Comparison of ENCODE assay signal across 8 mouse cellular contexts in the genomic region with DNA sequence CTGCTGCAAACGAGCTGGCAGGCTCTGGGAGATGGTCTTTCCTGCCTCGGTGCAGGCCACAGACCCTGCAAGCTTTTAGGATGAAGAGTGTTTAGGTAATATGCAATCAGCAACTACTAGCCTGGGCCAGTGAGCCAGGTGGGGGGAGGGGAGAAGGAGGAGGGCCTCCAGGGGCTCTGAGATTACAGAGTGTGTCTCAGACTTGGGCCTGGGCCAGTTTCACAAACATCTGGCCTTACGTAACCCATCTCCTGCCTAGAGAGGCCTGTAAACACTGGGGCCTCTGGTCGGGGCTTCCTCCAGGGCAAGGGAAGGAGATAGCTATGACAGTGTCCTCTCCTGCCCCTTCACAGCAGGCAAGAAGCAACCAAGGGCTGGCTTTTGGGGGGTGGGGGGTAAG. TPM values are rescaled to one million over a fixed set of nuclear protein-coding genes. Genes with fewer than 3 reads are reported as not detected.
A peak's percentile ranks its signal among the peaks of the same experiment; 100 is the strongest.
DNase-seq lines count a peak whose midpoint lies in the region; ATAC-seq and TF ChIP-seq lines count a peak whose summit lies in the region.

No protein-coding gene starts in this region.

- peaks cover 9% of the 10 kb centered on the region for H3K36me3 ChIP-seq in forebrain, embryonic 13.5 days (ENCODE audit: poor library complexity, severe bottlenecking)
- no peaks in the 10 kb centered on the region for H3K36me3 ChIP-seq in forebrain, embryonic 11.5 days (ENCODE audit: control insufficient read depth, insufficient read depth, low read length)
- H3K36me3 ChIP-seq in embryonic facial prominence, embryonic 12.5 days: peaks cover 4% of the 10 kb centered on the region; the same call in 1 of the 2 replicates
- H3K36me3 ChIP-seq in heart, postnatal 0 days (replicated peaks; ENCODE audit: control insufficient read depth, insufficient read depth, low read length): no peaks in the 10 kb centered on the region
- H3K36me3 ChIP-seq in limb, embryonic 11.5 days (ENCODE audit: control insufficient read depth, insufficient read depth, low read length): no peaks in the 10 kb centered on the region

- peak overlapping the region; percentile 10; the same call in 1 of the 2 replicates for H3K9ac ChIP-seq in forebrain, embryonic 13.5 days
- H3K9ac ChIP-seq in forebrain, embryonic 11.5 days (ENCODE audit: low read length): no peak overlapping the region; the same call in 1 of the 2 replicates
- H3K9ac ChIP-seq in embryonic facial prominence, embryonic 12.5 days: no peak overlapping the region
- no peak overlapping the region for H3K9ac ChIP-seq in heart, postnatal 0 days (replicated peaks; ENCODE audit: low read depth, low read length)
- H3K9ac ChIP-seq in limb, embryonic 11.5 days (ENCODE audit: low read length): no peak overlapping the region

- 26% methylated on average over 4 of the region's 4 CpGs for WGBS in forebrain, embryonic 13.5 days
- 33% methylated on average over 4 of the region's 4 CpGs for WGBS in forebrain, embryonic 11.5 days
- WGBS in embryonic facial prominence, embryonic 12.5 days: 4% methylated on average over 4 of the region's 4 CpGs
- WGBS in heart, postnatal 0 days: 13% methylated on average over 4 of the region's 4 CpGs
- 6% methylated on average over 4 of the region's 4 CpGs for WGBS in limb, embryonic 11.5 days

- DNase-seq in forebrain, embryonic 11.5 days (ENCODE audit: low spot score): no peak
- DNase-seq in heart, postnatal 0 days (ENCODE audit: low spot score): peak; percentile 78
- peak; percentile 67 for DNase-seq in limb, embryonic 11.5 days (ENCODE audit: low spot score)
- peak; percentile 62 for DNase-seq in mesoderm, embryonic 11.5 days (ENCODE audit: low read depth, low spot score)
- no peak for DNase-seq in thymus, postnatal 36 days
- DNase-seq in cerebellum, postnatal 14 days: no peak

- no peak for TF ChIP-seq CTCF in heart, postnatal 0 days (IDR thresholded peaks at IDR 0.05; ENCODE audit: low read depth)

- no peak for ATAC-seq in forebrain, embryonic 13.5 days
- ATAC-seq in forebrain, embryonic 11.5 days (replicated peaks; ENCODE audit: low FRiP score): no peak
- peak; percentile 24 for ATAC-seq in embryonic facial prominence, embryonic 12.5 days (ENCODE audit: insufficient number of reproducible peaks, insufficient read depth, low FRiP score, low TSS enrichment)
- peak; percentile 42 for ATAC-seq in heart, postnatal 0 days (ENCODE audit: insufficient read depth, low read depth)
- peak; percentile 29; the same call in 1 of the 2 replicates for ATAC-seq in limb, embryonic 11.5 days (ENCODE audit: insufficient number of reproducible peaks, low FRiP score, low TSS enrichment, low read depth)

- H3K9me3 ChIP-seq in forebrain, embryonic 13.5 days (replicated peaks): no peaks in the 10 kb centered on the region
- no peaks in the 10 kb centered on the region for H3K9me3 ChIP-seq in forebrain, embryonic 11.5 days (ENCODE audit: control insufficient read depth, low read length)
- H3K9me3 ChIP-seq in embryonic facial prominence, embryonic 12.5 days: no peaks in the 10 kb centered on the region
- no peaks in the 10 kb centered on the region for H3K9me3 ChIP-seq in heart, postnatal 0 days (replicated peaks; ENCODE audit: control insufficient read depth, low read length)
- H3K9me3 ChIP-seq in limb, embryonic 11.5 days (ENCODE audit: control insufficient read depth, low read length): no peaks in the 10 kb centered on the region

- H3K4me2 ChIP-seq in forebrain, embryonic 13.5 days: no peak overlapping the region
- no peak overlapping the region for H3K4me2 ChIP-seq in forebrain, embryonic 11.5 days (ENCODE audit: low read depth, low read length, severe bottlenecking)
- peak overlapping the region; percentile 18 for H3K4me2 ChIP-seq in embryonic facial prominence, embryonic 12.5 days (replicated peaks)
- H3K4me2 ChIP-seq in heart, postnatal 0 days (ENCODE audit: low read depth, low read length): no peak overlapping the region
- H3K4me2 ChIP-seq in limb, embryonic 11.5 days (ENCODE audit: low read depth, severe bottlenecking): no peak overlapping the region

- H3K27ac ChIP-seq in forebrain, embryonic 13.5 days: no peak overlapping the region
- no peak overlapping the region for H3K27ac ChIP-seq in forebrain, embryonic 11.5 days (ENCODE audit: low read depth, low read length)
- peak overlapping the region; percentile 80 for H3K27ac ChIP-seq in embryonic facial prominence, embryonic 12.5 days
- H3K27ac ChIP-seq in heart, postnatal 0 days (ENCODE audit: low read depth): peak overlapping the region; percentile 47; the same call in 1 of the 2 replicates
- H3K27ac ChIP-seq in limb, embryonic 11.5 days (replicated peaks; ENCODE audit: low read depth, low read length): peak overlapping the region; percentile 16; the same call in 1 of the 2 replicates

- H3K4me1 ChIP-seq in forebrain, embryonic 13.5 days: peaks cover 22% of the 10 kb centered on the region
- peaks cover 9% of the 10 kb centered on the region; the same call in 1 of the 2 replicates for H3K4me1 ChIP-seq in forebrain, embryonic 11.5 days (replicated peaks; ENCODE audit: control insufficient read depth, insufficient read depth, low read length)
- peaks cover 27% of the 10 kb centered on the region for H3K4me1 ChIP-seq in embryonic facial prominence, embryonic 12.5 days
- peaks cover 21% of the 10 kb centered on the region for H3K4me1 ChIP-seq in heart, postnatal 0 days (ENCODE audit: control insufficient read depth, insufficient read depth)
- H3K4me1 ChIP-seq in limb, embryonic 11.5 days (ENCODE audit: control insufficient read depth, insufficient read depth, low read length): peaks cover 18% of the 10 kb centered on the region

- no peak for TF ChIP-seq EP300 in heart, postnatal 0 days (IDR thresholded peaks at IDR 0.05; ENCODE audit: low read depth)

- no peaks in the 10 kb centered on the region for H3K27me3 ChIP-seq in forebrain, embryonic 13.5 days
- H3K27me3 ChIP-seq in forebrain, embryonic 11.5 days (ENCODE audit: control insufficient read depth, insufficient read depth, low read length): no peaks in the 10 kb centered on the region
- no peaks in the 10 kb centered on the region for H3K27me3 ChIP-seq in embryonic facial prominence, embryonic 12.5 days
- H3K27me3 ChIP-seq in heart, postnatal 0 days (ENCODE audit: control insufficient read depth, insufficient read depth, low read length): no peaks in the 10 kb centered on the region
- H3K27me3 ChIP-seq in limb, embryonic 11.5 days (ENCODE audit: control insufficient read depth, insufficient read depth, low read length): no peaks in the 10 kb centered on the region

- H3K4me3 ChIP-seq in forebrain, embryonic 13.5 days: no peak overlapping the region
- no peak overlapping the region for H3K4me3 ChIP-seq in forebrain, embryonic 11.5 days (ENCODE audit: low read depth, low read length)
- no peak overlapping the region for H3K4me3 ChIP-seq in embryonic facial prominence, embryonic 12.5 days
- no peak overlapping the region for H3K4me3 ChIP-seq in heart, postnatal 0 days (ENCODE audit: low read depth, low read length)
- H3K4me3 ChIP-seq in limb, embryonic 11.5 days (ENCODE audit: low read depth, low read length): no peak overlapping the region

RNA-seq across cellular contexts. Expression of a gene that starts 31.4 kb away (rescaled TPM):
- polyA plus RNA-seq in forebrain, embryonic 13.5 days (2015; fragmentation: Nextera tagmentation; extraction: Ambion mirVana): 35.6 and 39.2 TPM in 2 replicates
- polyA plus RNA-seq in forebrain, embryonic 11.5 days (2014; fragmentation: Nextera tagmentation; extraction: Ambion mirVana): 55.9 and 60.1 TPM in 2 replicates
- polyA plus RNA-seq in embryonic facial prominence, embryonic 12.5 days (2016; fragmentation: Nextera tagmentation; extraction: Ambion mirVana): 41.5 and 48.1 TPM in 2 replicates
- total RNA-seq in heart, postnatal 0 days (2014; rRNA removed; ENCODE audit: low replicate concordance): 45.3 and 80.0 TPM in 2 replicates
- 19.1 and 20.0 TPM in 2 replicates for polyA plus RNA-seq in heart, postnatal 0 days (2015; fragmentation: Nextera tagmentation; extraction: Ambion mirVana)
- polyA plus RNA-seq in limb, embryonic 11.5 days (2014; fragmentation: Nextera tagmentation; extraction: Ambion mirVana): 47.9 and 50.8 TPM in 2 replicates

RNA-seq across cellular contexts. Expression of a gene that starts 44.1 kb away (rescaled TPM):
- 50.3 and 59.3 TPM in 2 replicates for polyA plus RNA-seq in forebrain, embryonic 13.5 days (2015; fragmentation: Nextera tagmentation; extraction: Ambion mirVana)
- polyA plus RNA-seq in forebrain, embryonic 11.5 days (2014; fragmentation: Nextera tagmentation; extraction: Ambion mirVana): 56.8 and 62.6 TPM in 2 replicates
- polyA plus RNA-seq in embryonic facial prominence, embryonic 12.5 days (2016; fragmentation: Nextera tagmentation; extraction: Ambion mirVana): 59.0 and 60.5 TPM in 2 replicates
- total RNA-seq in heart, postnatal 0 days (2014; rRNA removed; ENCODE audit: low replicate concordance): 3.4 TPM in 1 of 2 replicates, not detected in the other
- 23.3 TPM in 2 replicates for polyA plus RNA-seq in heart, postnatal 0 days (2015; fragmentation: Nextera tagmentation; extraction: Ambion mirVana)
- 72.7 and 76.3 TPM in 2 replicates for polyA plus RNA-seq in limb, embryonic 11.5 days (2014; fragmentation: Nextera tagmentation; extraction: Ambion mirVana)

RNA-seq across cellular contexts. Expression of a gene that starts 49.4 kb away (rescaled TPM):
- polyA plus RNA-seq in forebrain, embryonic 13.5 days (2015; fragmentation: Nextera tagmentation; extraction: Ambion mirVana): 546 and 569 TPM in 2 replicates
- 349 and 396 TPM in 2 replicates for polyA plus RNA-seq in forebrain, embryonic 11.5 days (2014; fragmentation: Nextera tagmentation; extraction: Ambion mirVana)
- polyA plus RNA-seq in embryonic facial prominence, embryonic 12.5 days (2016; fragmentation: Nextera tagmentation; extraction: Ambion mirVana): 513 and 519 TPM in 2 replicates
- total RNA-seq in heart, postnatal 0 days (2014; rRNA removed; ENCODE audit: low replicate concordance): 318 and 358 TPM in 2 replicates
- polyA plus RNA-seq in heart, postnatal 0 days (2015; fragmentation: Nextera tagmentation; extraction: Ambion mirVana): 210 and 229 TPM in 2 replicates
- polyA plus RNA-seq in limb, embryonic 11.5 days (2014; fragmentation: Nextera tagmentation; extraction: Ambion mirVana): 271 and 369 TPM in 2 replicates

RNA-seq across cellular contexts. Expression of a gene that starts 52.4 kb away (rescaled TPM):
- 91.7 and 110 TPM in 2 replicates for polyA plus RNA-seq in forebrain, embryonic 13.5 days (2015; fragmentation: Nextera tagmentation; extraction: Ambion mirVana)
- polyA plus RNA-seq in forebrain, embryonic 11.5 days (2014; fragmentation: Nextera tagmentation; extraction: Ambion mirVana): 279 and 319 TPM in 2 replicates
- 1,294 and 1,324 TPM in 2 replicates for polyA plus RNA-seq in embryonic facial prominence, embryonic 12.5 days (2016; fragmentation: Nextera tagmentation; extraction: Ambion mirVana)
- 460 and 709 TPM in 2 replicates for total RNA-seq in heart, postnatal 0 days (2014; rRNA removed; ENCODE audit: low replicate concordance)
- 800 and 870 TPM in 2 replicates for polyA plus RNA-seq in heart, postnatal 0 days (2015; fragmentation: Nextera tagmentation; extraction: Ambion mirVana)
- 567 and 570 TPM in 2 replicates for polyA plus RNA-seq in limb, embryonic 11.5 days (2014; fragmentation: Nextera tagmentation; extraction: Ambion mirVana)

Comparison
In these comparisons a context has a peak if more than half of its experiments do, and no peak if none do; other contexts are left out.
1. ATAC-seq: peak in embryonic facial prominence, embryonic 12.5 days (single experiment), heart, postnatal 0 days (single experiment) and limb, embryonic 11.5 days (single experiment); none in forebrain, embryonic 13.5 days (single experiment) and forebrain, embryonic 11.5 days (single experiment).
2. H3K27ac ChIP-seq: peak in embryonic facial prominence, embryonic 12.5 days (single experiment), heart, postnatal 0 days (single experiment) and limb, embryonic 11.5 days (single experiment); none in forebrain, embryonic 13.5 days (single experiment) and forebrain, embryonic 11.5 days (single experiment).
3. DNase-seq: peak in heart, postnatal 0 days (single experiment), limb, embryonic 11.5 days (single experiment) and mesoderm, embryonic 11.5 days (single experiment); none in forebrain, embryonic 11.5 days (single experiment), thymus, postnatal 36 days (0 of 2) and cerebellum, postnatal 14 days (0 of 2).